Mouse (Mus musculus) neural tube, embryonic 12.5 days (tissue): Measurements from ENCODE around the gene Scn5a. TPM values are rescaled to one million over a fixed set of nuclear protein-coding genes. Genes with fewer than 3 reads are reported as not detected.

Experiments used
- ATAC-seq: fragments of 200-750 bp; cut with Nextera tagmentation; 2 replicates; pipeline ENCODE4 v1.8.0; 2017; ENCODE audit warnings: low read depth, mild to moderate bottlenecking, moderate TSS enrichment, moderate library complexity; ENCODE audit not compliant: low FRiP score
- H3K27ac ChIP-seq: fragments of 300-500 bp; sonication (generic); 2 replicates; pipeline ENCODE4 v1.5.1; 2016
- H3K27me3 ChIP-seq: fragments of 300-500 bp; sonication (generic); replicated peaks from 2 replicates; pipeline ENCODE4 v1.6.1; 2016; ENCODE audit warnings: mild to moderate bottlenecking
- H3K36me3 ChIP-seq: fragments of 300-500 bp; sonication (generic); 2 replicates; pipeline ENCODE4 v1.6.1; 2016; ENCODE audit warnings: mild to moderate bottlenecking
- H3K4me1 ChIP-seq: fragments of 300-500 bp; sonication (generic); 2 replicates; pipeline ENCODE4 v1.6.1; 2016
- H3K4me2 ChIP-seq: fragments of 300-500 bp; sonication (generic); replicated peaks from 2 replicates; pipeline ENCODE4 v1.6.1; 2016; ENCODE audit warnings: mild to moderate bottlenecking
- H3K4me3 ChIP-seq: fragments of 300-500 bp; sonication (generic); 2 replicates; pipeline ENCODE4 v1.5.1; 2016
- H3K9ac ChIP-seq: fragments of 300-500 bp; sonication (generic); 2 replicates; pipeline ENCODE4 v1.6.1; 2016; ENCODE audit warnings: mild to moderate bottlenecking
- H3K9me3 ChIP-seq: fragments of 300-500 bp; sonication (generic); 2 replicates; pipeline ENCODE4 v1.6.1; 2016; ENCODE audit warnings: mild to moderate bottlenecking
- WGBS: fragments of 180-500 bp; shearing (Covaris S2); methylation state at CpG from one replicate; pipeline ENCODE4 v1.1.7; 2016; 5-methylcytosine and 5-hydroxymethylcytosine counted together
- polyA plus RNA-seq: library from polyadenylated mRNA; unstranded; fragments of >200 nt; fragmentation: Nextera tagmentation; extraction: Ambion mirVana; gene quantifications from 2 replicates; pipeline ENCODE4 v1.2.1, GENCODE M21; 2016

Scn5a gene
- polyA plus RNA-seq, result 1.6 and 2.1 TPM in 2 replicates

DNA sequence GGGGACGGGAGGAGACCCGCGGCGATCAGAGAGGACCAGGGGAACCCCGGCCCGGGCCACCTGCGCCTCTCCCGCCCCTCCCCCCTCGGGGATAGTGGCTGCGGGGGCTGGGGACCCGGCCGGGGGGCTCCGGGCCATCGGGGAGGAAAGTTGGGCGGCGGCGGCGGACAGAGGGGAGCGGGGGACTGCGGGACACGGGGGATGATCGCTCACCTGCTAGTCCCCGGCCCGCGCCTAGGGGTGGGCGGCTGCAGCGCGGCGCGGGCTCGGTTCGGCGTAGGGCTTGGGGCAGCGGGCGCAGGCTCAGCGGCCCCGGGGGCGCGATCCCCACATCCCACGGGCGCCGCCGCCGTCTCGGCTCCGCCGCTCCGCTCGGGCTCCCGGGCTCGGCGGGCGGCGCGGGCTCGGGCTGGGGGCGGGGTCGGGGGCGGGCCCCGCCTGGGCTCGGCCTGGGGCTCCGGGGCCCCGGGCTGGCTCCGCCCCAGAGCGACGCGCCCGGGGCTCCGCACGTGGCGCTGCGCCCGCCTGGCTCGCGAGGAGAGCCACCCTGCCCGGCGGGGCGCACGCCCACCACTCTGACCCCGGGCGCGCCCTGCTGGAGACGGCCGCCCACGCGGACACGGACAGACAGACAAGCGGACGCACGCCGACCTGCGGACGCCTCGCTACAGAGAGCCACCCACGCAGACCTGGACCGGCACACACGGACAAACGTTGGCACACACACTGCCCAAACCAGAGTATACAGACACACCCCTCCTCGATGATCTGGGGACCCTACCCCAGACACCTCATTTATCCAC lies at the start of gene Scn5a:
TSS of gene Scn5a (minus strand) at position 381 of the 803 bp plus-strand sequence.
- Histone ChIP-seq H3K9me3 (no peaks in the 10 kb centered on the region), H3K4me3 (peak within 1 kb of the TSS; percentile 47), H3K27me3 (peaks cover 85% of the 10 kb centered on the region), H3K4me1 (peaks cover 14% of the 10 kb centered on the region), H3K9ac (peak within 1 kb of the TSS; percentile 53), H3K4me2 (peak within 1 kb of the TSS; percentile 89), H3K36me3 (no peaks in the 10 kb centered on the region), H3K27ac (no peak within 1 kb of the TSS)
- ATAC-seq, result peak; percentile 59; the same call in 1 of the 2 replicates
- WGBS, result 1% methylated on average over 90 of the region's 99 CpGs

- no peak overlapping the region for H3K27ac ChIP-seq
- H3K4me2 ChIP-seq, result no peak overlapping the region
- H3K4me1 ChIP-seq, result peaks cover 12% of the 10 kb centered on the region
- H3K4me3 ChIP-seq, result no peak overlapping the region
- ATAC-seq, result no peak
- no peaks in the 10 kb centered on the region for H3K9me3 ChIP-seq
- no peaks in the 10 kb centered on the region for H3K36me3 ChIP-seq
- no peak overlapping the region for H3K9ac ChIP-seq
- no peaks in the 10 kb centered on the region for H3K27me3 ChIP-seq
- 86% methylated on average over 6 of the region's 6 CpGs for WGBS
Measured at GRCm38 (mm10) chr9:119627227-119627626, 48.4 kb upstream of the Scn5a start.

DNA sequence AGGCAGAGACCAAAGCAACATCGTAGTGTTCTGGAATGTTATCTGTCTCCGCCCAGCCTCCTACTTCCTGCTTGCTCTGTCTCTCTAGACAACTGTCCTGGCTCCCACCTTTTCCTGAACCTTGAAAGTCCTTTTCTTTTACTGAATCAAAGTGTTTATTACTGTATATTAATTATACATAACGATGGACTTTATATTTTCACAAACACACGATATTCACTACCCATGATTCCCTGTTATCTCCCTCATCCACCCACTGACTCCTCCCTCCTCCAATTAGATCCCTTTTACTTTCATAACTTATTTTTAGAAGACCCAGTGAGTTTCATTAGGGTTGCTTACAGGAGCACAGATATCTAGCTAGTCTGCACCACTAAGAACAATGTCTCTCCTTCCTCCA lies 45.3 kb upstream of the Scn5a start:
- Histone ChIP-seq H3K4me3 (no peak overlapping the region), H3K27me3 (no peaks in the 10 kb centered on the region), H3K27ac (no peak overlapping the region), H3K4me2 (no peak overlapping the region), H3K36me3 (no peaks in the 10 kb centered on the region), H3K9ac (no peak overlapping the region), H3K4me1 (no peaks in the 10 kb centered on the region), H3K9me3 (no peaks in the 10 kb centered on the region)
- no peak for ATAC-seq
- 89% methylated on average over 4 of the region's 4 CpGs for WGBS

DNA sequence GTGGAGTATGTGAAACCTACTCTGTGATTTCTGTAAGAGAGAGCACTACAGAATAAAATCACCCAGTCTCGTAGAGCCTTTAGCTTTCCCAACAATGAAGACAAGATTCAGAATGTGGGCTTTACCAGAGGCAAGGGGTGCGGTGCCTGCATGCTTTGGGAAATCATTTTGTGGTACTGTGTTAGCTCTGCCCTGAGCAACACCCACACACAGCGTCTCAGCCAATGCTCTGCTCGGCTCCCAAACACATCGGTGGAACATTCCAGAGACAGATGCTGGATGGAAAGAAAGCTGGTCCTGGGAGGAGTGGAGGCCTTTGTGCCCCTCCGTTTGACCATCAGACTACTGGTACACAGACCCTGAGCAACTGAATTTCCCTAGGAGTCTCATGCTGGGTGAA lies 36.0 kb upstream of the Scn5a start:
- no peak for ATAC-seq
- Histone ChIP-seq H3K9ac (no peak overlapping the region), H3K4me1 (no peaks in the 10 kb centered on the region), H3K27ac (no peak overlapping the region), H3K36me3 (no peaks in the 10 kb centered on the region), H3K4me3 (no peak overlapping the region), H3K27me3 (no peaks in the 10 kb centered on the region), H3K4me2 (no peak overlapping the region), H3K9me3 (no peaks in the 10 kb centered on the region)
- 83% methylated on average over 6 of the region's 6 CpGs for WGBS

DNA sequence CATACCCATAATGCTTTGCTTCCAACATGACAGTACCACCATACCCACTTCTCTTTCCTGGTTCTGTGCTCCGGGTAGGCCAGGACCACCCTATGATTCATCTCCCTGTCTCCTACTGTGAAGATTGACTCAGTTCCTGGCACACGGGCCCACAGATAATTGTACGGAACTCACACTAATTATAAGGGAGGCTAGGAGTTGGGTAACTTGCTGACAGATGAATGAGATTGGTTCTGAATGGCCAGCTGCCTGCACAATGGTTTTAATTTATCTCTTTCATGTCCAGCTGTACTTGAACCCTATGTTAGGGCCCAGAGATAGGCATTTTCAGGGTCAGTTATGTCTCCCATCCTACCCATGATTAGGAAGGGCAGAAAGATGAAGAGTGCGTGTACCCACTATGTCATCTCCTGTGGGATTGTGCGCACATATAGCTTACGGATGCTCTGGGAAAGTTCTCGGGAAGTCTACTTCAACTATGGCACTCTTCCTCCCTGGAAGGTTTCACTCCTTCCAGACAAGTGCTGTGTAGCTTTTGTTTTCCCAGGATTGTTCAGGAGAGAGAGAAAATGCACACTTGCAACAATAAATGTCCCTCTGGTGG lies 31.8 kb upstream of the Scn5a start:
- Histone ChIP-seq H3K9me3 (no peaks in the 10 kb centered on the region), H3K4me3 (no peak overlapping the region), H3K27ac (no peak overlapping the region), H3K4me2 (no peak overlapping the region), H3K27me3 (no peaks in the 10 kb centered on the region), H3K9ac (no peak overlapping the region), H3K36me3 (no peaks in the 10 kb centered on the region), H3K4me1 (no peaks in the 10 kb centered on the region)
- 89% methylated on average over 7 of the region's 7 CpGs for WGBS
- ATAC-seq, result no peak

GRCm38 (mm10) chr9:119606906-119607305 lies 28.1 kb upstream of the Scn5a start:
- H3K27me3 ChIP-seq, result no peaks in the 10 kb centered on the region
- no peaks in the 10 kb centered on the region for H3K4me1 ChIP-seq
- H3K4me2 ChIP-seq, result no peak overlapping the region
- no peak overlapping the region for H3K27ac ChIP-seq
- no peaks in the 10 kb centered on the region for H3K9me3 ChIP-seq
- no peak for ATAC-seq
- no peaks in the 10 kb centered on the region for H3K36me3 ChIP-seq
- H3K4me3 ChIP-seq, result no peak overlapping the region
- WGBS, result 92% methylated on average over 5 of the region's 5 CpGs
- H3K9ac ChIP-seq, result no peak overlapping the region

DNA sequence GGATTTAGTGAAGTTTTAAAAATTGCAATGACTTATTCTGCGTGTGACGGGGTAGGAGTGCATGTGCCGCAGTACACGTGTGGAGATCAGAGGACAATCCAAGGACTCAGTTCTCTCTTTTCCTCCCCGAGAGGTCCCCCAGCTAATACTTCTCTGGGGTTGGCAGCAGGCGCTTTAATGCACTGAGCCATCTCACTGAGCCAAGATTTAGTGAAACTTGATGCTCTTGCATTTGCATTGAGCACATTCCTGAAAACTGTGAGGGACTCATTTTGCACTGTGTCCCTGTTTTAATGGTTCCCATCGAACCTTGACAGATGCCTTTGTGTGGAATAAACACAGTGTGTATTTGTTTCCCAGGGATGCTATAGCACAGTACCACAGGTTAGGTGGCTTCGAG lies 25.8 kb upstream of the Scn5a start:
- Histone ChIP-seq H3K4me3 (no peak overlapping the region), H3K27ac (no peak overlapping the region), H3K4me1 (no peaks in the 10 kb centered on the region), H3K4me2 (no peak overlapping the region), H3K36me3 (no peaks in the 10 kb centered on the region), H3K9ac (no peak overlapping the region), H3K27me3 (no peaks in the 10 kb centered on the region), H3K9me3 (peaks cover 4% of the 10 kb centered on the region; the same call in 1 of the 2 replicates)
- no peak for ATAC-seq
- WGBS, result 79% methylated on average over 8 of the region's 8 CpGs

GRCm38 (mm10) chr9:119598501-119598900 lies 19.7 kb upstream of the Scn5a start:
- no peak overlapping the region for H3K9ac ChIP-seq
- no peaks in the 10 kb centered on the region for H3K4me1 ChIP-seq
- no peak for ATAC-seq
- H3K36me3 ChIP-seq, result no peaks in the 10 kb centered on the region
- no peak overlapping the region for H3K27ac ChIP-seq
- no peak overlapping the region for H3K4me2 ChIP-seq
- 92% methylated on average over 10 of the region's 10 CpGs for WGBS
- H3K9me3 ChIP-seq, result peaks cover 4% of the 10 kb centered on the region; the same call in 1 of the 2 replicates
- no peak overlapping the region for H3K4me3 ChIP-seq
- no peaks in the 10 kb centered on the region for H3K27me3 ChIP-seq

- no peaks in the 10 kb centered on the region for H3K27me3 ChIP-seq
- no peaks in the 10 kb centered on the region for H3K4me1 ChIP-seq
- H3K9ac ChIP-seq, result no peak overlapping the region
- no peak overlapping the region for H3K4me2 ChIP-seq
- no peak overlapping the region for H3K27ac ChIP-seq
- H3K4me3 ChIP-seq, result no peak overlapping the region
- no peak for ATAC-seq
- WGBS, result 79% methylated on average over 8 of the region's 8 CpGs
- H3K9me3 ChIP-seq, result peaks cover 4% of the 10 kb centered on the region; the same call in 1 of the 2 replicates
- H3K36me3 ChIP-seq, result no peaks in the 10 kb centered on the region
Measured at GRCm38 (mm10) chr9:119597332-119597731, 18.5 kb upstream of the Scn5a start.

GRCm38 (mm10) chr9:119589592-119589991 lies 10.8 kb upstream of the Scn5a start:
- H3K4me2 ChIP-seq, result no peak overlapping the region
- 87% methylated on average over 8 of the region's 8 CpGs for WGBS
- H3K4me3 ChIP-seq, result no peak overlapping the region
- H3K27me3 ChIP-seq, result 0 out of 2 replicates have a peak, but pooled peaks cover 9% of the 10 kb centered on the region
- H3K9me3 ChIP-seq, result no peaks in the 10 kb centered on the region
- H3K4me1 ChIP-seq, result no peaks in the 10 kb centered on the region
- H3K9ac ChIP-seq, result no peak overlapping the region
- no peaks in the 10 kb centered on the region for H3K36me3 ChIP-seq
- no peak overlapping the region for H3K27ac ChIP-seq
- ATAC-seq, result no peak

DNA sequence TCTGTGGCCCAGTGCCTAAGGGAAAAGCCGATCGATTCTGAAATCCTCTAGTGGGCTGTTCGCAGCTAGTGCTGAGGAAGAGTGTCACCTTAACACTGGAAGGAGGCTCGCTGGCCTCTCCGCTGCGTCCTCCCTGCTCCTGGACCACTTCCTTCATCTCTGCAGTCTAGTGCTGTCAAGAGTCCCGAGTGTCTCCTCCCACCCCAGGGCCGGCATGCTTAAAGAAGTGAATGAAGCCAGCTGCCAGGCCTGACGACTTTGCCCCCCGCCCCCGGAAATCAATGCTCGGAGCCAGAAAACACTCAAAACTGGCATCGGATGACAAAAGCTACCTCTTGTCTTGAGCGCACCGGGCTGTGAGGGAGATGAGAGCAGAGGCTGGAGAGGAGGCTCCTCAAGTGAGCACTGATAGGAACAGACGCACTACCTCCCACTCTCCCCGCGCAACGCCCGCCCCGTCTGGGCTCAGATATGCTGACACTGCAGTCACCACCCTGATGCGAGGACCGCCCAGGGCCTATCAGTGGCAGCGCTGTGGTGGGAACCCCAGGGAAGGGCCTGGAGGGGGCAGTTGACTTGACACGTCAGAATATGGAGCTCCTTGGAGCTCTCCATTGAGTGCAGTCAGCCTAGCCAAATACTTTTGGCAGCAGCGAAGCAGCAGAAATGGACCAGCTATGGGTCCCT lies 10.1 kb upstream of the Scn5a start:
- Histone ChIP-seq H3K4me2 (0 out of 2 replicates have a peak overlapping the region, but pooled peaks have one; percentile 9), H3K27me3 (peaks cover 9% of the 10 kb centered on the region; the same call in 1 of the 2 replicates), H3K9me3 (no peaks in the 10 kb centered on the region), H3K4me3 (no peak overlapping the region), H3K4me1 (no peaks in the 10 kb centered on the region), H3K9ac (no peak overlapping the region), H3K27ac (no peak overlapping the region), H3K36me3 (no peaks in the 10 kb centered on the region)
- no peak for ATAC-seq
- 38% methylated on average over 26 of the region's 26 CpGs for WGBS

- ATAC-seq, result peak; percentile 61
- Histone ChIP-seq H3K9ac (no peak overlapping the region), H3K4me1 (peaks cover 14% of the 10 kb centered on the region), H3K27ac (no peak overlapping the region), H3K4me2 (no peak overlapping the region), H3K36me3 (no peaks in the 10 kb centered on the region), H3K27me3 (peaks cover 67% of the 10 kb centered on the region), H3K9me3 (no peaks in the 10 kb centered on the region), H3K4me3 (no peak overlapping the region)
- 1% methylated on average over 6 of the region's 6 CpGs for WGBS
Measured at GRCm38 (mm10) chr9:119580668-119581067, 1.9 kb upstream of the Scn5a start.
